Mouse (Mus musculus) B cell, adult (primary cell): Measurements from ENCODE around the gene Pdzd11. TPM values are rescaled to one million over a fixed set of nuclear protein-coding genes. Genes with fewer than 3 reads are reported as not detected.

Source experiments
- total RNA-seq: library from RNA; stranded (reverse); gene quantifications from 4 replicates; pipeline ENCODE4 v1.2.4, GENCODE M21; 2023; ENCODE audit not compliant: inconsistent age

Gene Pdzd11
- 16.7 to 20.2 TPM (median 17.9 TPM) in 4 replicates for total RNA-seq

DNA sequence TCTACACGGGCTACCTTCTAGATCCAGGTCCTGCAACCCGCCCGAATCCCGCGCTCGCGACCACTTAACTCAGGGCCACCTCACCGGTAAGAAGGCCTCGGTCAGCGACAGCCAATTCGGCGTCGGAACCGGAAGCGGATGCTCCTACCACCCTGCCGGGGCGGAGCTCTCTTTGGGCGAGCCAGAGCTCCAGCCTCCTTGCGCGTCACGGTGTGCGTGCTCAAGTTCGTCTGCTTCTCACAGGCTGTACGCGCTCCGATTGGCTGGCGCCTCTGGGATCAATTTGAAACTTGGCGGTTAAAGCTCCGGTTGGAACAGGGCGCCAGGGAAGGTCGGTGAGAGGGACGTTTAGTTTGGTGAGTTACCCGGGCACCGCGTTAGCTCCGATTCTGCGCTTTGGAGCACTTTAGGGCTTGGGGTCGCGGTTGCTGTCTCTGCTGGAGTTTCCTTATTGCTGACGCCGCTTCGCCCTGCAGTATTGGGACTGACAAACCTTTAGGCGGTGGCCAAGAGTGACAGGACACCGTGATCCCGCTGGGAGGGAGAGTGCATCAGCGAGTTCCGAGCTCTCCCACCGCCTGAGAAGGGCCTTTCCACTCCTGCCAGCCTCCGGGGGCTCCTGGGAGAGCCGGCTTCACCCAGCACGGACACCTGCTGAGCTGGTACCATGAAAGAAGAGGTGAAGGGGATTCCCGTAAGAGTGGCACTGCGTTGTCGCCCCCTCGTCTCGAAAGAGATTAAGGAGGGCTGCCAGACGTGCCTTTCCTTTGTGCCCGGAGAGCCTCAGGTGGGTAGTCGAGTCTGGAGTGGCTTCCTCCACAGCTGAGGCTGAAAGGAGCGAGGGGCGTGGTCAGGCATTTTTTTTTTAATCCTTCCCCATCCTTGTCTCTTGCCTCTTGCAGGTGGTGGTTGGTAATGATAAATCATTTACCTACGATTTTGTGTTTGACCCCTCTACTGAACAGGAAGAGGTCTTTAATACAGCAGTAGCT, at the start of gene Pdzd11:
Gene Pdzd11, minus strand, starts transcription at position 767 of the 992 bp plus-strand sequence.

DNA sequence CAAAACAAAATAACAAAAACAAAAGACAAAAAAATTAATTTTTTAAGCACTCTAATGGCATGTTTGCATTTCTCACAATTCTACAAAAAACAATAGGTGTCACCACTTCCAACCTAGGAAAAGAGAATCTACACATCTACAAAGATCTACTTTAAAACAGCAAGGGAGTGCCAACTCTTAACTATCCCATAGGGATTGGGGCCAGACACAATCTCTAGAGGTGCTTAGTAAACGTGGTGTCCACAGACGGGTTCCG, 894 bp downstream of the Pdzd11 start, which contains the start of gene Kif4:
Gene Kif4, plus strand, starts transcription at position 192 of the 256 bp plus-strand sequence.

DNA sequence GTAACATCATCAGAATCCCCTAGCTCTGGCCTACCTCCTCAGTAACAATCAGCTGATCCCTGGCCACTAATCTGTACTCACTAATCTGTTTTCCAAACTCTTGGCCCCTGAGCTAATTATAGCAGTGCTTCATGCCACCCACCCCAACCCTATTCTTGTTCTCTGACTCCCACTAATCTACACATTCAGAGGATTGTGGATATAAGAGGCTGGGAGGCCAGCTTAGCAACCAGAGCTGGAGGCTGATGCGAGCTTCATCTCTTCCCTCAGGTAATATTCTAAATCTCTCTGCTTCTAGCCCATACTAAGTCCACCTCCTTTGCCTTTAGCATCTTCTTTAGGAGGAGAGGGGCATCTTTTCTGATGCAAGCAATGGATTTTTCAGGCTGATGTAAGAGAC, 21.1 kb downstream of the Pdzd11 start, which contains the start of gene Arr3:
Gene Arr3, plus strand, starts transcription at position 184 of the 400 bp plus-strand sequence.

DNA sequence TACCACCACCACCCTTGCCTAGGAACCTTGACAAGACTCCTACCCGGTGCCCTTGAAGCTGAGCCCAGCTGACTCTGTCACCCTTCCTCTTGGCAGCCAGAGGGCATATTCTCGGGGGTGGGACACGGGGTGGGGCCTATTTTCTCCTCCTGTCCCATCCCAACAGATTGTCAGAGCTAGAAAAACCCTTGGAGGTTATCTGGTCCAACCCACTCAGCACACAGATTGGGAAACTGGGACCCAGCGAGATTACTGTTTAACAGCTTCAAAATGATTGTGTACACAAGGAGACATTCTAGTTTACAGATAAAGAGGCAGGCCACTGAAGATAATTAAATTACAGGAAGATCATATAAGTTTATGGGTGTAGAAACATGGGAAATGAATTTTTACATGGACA, 31.6 kb downstream of the Pdzd11 start, which contains the start of gene P2ry4:
Gene P2ry4, minus strand, starts transcription at position 79 of the 400 bp plus-strand sequence.

Other genes with a start within 250 kb of the Pdzd11 start
- not detected in 4 replicates for gene Otud6a, start 197.6 kb downstream of the Pdzd11 start, total RNA-seq
- gene Awat2, start 183.9 kb downstream of the Pdzd11 start, total RNA-seq = 0.32 to 0.94 TPM (median 0.52 TPM) in 4 replicates
- gene Igbp1, start 132.3 kb downstream of the Pdzd11 start, total RNA-seq = 52.5 to 59.3 TPM (median 57.1 TPM) in 4 replicates
- not detected in 4 replicates for gene Dgat2l6, start 101.7 kb downstream of the Pdzd11 start, total RNA-seq
- not detected in 4 replicates for gene Awat1, start 54.3 kb downstream of the Pdzd11 start, total RNA-seq
- not detected in 4 replicates for gene P2ry4, start 31.7 kb downstream of the Pdzd11 start, total RNA-seq
- gene Arr3, start 21.1 kb downstream of the Pdzd11 start, total RNA-seq = not detected in 4 replicates
- 1.2 to 2.1 TPM (median 1.5 TPM) in 4 replicates for gene Kif4, start 831 bp downstream of the Pdzd11 start, total RNA-seq
- gene Gdpd2, start 103.3 kb upstream of the Pdzd11 start, total RNA-seq = not detected in 4 replicates
- gene Dlg3, start 141.2 kb upstream of the Pdzd11 start, total RNA-seq = 5.5 to 7.5 TPM (median 6.5 TPM) in 4 replicates